Mouse (Mus musculus) cerebellum, adult 2 months (tissue): ENCODE measurements around the gene Hltf.

Experiments
- CTCF ChIP-seq: fragments of 200-500 bp; IDR thresholded peaks from 2 replicates; pipeline ENCODE4 v1.5.1; 2011; ENCODE audit warnings: low read depth, mild to moderate bottlenecking, control low read depth, low read length, moderate library complexity, borderline replicate concordance; ENCODE audit not compliant: insufficient read depth
- POLR2A ChIP-seq: fragments of 200-500 bp; IDR thresholded peaks from 2 replicates; pipeline ENCODE4 v1.6.1; 2011; ENCODE audit warnings: low read length, control low read depth, borderline replicate concordance; ENCODE audit not compliant: insufficient read depth

DNA sequence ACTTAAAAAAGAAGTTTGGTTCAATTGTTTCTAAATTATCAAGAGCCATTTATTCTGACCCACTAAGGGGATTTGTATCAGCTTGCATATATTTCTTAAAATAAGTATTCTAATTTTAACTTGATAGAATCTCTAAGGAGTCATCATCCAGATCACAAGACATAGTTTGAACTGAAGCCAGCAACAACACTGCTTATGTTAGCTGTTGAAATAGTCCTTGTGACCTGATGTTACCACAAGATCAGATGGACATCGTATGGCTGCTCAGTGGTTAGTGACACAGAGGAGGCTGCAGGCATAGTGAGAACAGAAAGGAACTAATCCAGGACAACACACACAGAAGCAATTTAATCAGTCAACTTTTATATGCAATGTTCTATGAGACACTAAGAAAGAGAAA lies 75.1 kb downstream of the Hltf start:
- TF ChIP-seq CTCF (no peak), POLR2A (no peak)
